Mouse (Mus musculus) neutrophil, adult 5-6 weeks (primary cell): ENCODE data around the gene Pira2. TPM values are rescaled to one million over a fixed set of nuclear protein-coding genes. Genes with fewer than 3 reads are reported as not detected.
"Not testable (repeated sequence)": the region's sequence is repeated elsewhere in the genome, so short reads cannot be mapped to it uniquely, and the experiment has no call there.

Experiments used
- ATAC-seq: fragments of 151-379, 151-347 bp; 2 replicates; pipeline ENCODE4 v1.8.0; 2017; ENCODE audit warnings: mild to moderate bottlenecking, moderate TSS enrichment; ENCODE audit not compliant: insufficient number of reproducible peaks, poor library complexity, low FRiP score, severe bottlenecking; ENCODE audit errors: extremely low read depth
- total RNA-seq: library from RNA; stranded (forward); fragments of 200-1000 nt; gene quantifications from 2 replicates; pipeline ENCODE4 v1.2.3, GENCODE M21; 2017

The Pira2 gene
- total RNA-seq = 85.7 and 94.4 TPM in 2 replicates

DNA sequence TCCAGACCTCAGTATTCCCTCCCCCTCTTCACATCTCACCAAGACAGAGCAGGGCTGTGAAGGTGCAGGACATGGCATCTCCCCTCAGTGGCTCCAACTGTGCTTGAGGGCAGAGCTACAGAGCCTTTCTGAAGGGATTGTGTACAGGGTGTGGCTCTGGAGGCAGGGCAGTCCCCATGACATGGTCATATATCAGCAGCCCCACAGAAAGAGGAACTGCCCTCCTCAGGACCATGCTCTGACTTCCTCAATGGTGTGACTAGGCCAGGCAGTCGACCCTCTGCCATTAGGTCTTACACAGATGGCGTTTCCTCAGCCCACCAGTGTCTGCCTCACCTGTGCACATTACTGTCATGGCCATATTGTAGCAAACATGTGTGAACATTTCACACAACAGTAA, at the start of gene Pira2:
TSS of gene Pira2 (minus strand) at position 101 of the 400 bp plus-strand sequence.
- peak; percentile 30; the same call in 1 of the 2 replicates for ATAC-seq

DNA sequence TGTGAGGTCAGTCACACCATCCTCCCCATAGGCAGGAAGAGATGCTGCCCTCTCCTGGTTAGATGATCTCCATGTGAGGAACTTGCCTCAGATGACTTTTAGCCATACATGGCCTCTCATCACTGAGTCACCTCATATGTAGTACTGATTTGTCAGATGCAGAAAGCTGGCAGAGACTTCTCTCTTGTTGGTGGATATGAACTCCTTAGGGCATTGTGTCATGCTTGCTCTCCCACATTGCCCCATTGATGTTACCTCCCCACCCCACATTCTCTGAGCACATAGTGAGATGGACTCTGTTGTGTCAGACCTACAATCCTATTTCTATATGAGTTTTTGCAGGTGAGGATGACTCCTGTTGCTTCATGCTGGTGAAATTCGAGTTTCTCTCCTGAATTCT, 30.2 kb upstream of the Pira2 start:
- 0 out of 2 replicates have a peak, but pooled peaks have one; percentile 44 for ATAC-seq

DNA sequence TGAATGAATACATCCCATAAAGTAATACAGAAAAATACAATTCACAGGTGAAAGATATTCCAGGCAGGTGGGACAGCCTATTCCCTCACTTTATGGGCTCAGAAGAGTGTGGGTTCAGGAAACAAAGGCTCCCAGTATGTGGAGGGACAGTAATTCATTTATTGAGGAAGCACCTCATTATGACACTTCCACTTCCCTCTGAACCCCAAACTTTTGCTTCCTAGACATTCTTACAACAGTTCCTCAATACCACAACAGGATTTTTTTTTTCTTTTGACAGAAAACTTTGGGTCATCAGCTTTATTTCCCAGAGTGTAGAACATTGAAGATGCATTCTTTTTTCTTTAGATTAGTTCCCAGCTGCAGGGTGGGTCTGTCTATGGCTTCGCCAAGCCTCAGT, 7.0 kb downstream of the Pira2 start:
- ATAC-seq = not testable (repeated sequence)

- ATAC-seq = peak; percentile 70
Observed at GRCm38 (mm10) chr7:3830633-3831032, 14.2 kb downstream of the Pira2 start.

- ATAC-seq = peak; percentile 66
Observed at GRCm38 (mm10) chr7:3825599-3825998, 19.3 kb downstream of the Pira2 start, which contains the start of gene Gm15448. TSS of gene Gm15448 (minus strand) at chr7:3825687.

DNA sequence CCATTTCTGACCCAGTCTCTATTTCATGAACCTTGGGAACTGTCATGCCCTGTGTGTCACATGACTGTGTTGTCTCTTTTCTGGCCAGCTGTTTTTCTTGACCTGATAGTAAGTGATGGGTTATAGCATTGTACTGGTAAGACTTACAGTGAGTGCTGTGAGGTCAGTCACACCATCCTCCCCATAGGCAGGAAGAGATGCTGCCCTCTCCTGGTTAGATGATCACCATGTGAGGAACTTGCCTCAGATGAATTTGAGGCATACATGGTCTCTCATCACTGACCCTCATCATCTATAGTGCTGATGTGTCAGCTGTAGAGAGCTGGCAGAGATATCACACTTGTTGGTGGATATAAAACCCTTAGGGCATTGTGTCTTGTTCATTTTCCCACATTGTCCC, 32.9 kb downstream of the Pira2 start:
- not testable (repeated sequence) for ATAC-seq

- not testable (repeated sequence) for ATAC-seq
Observed at GRCm38 (mm10) chr7:3802935-3803334, 41.9 kb downstream of the Pira2 start.

- ATAC-seq = peak; percentile 61
Observed at GRCm38 (mm10) chr7:3799940-3800339, 44.9 kb downstream of the Pira2 start.

DNA sequence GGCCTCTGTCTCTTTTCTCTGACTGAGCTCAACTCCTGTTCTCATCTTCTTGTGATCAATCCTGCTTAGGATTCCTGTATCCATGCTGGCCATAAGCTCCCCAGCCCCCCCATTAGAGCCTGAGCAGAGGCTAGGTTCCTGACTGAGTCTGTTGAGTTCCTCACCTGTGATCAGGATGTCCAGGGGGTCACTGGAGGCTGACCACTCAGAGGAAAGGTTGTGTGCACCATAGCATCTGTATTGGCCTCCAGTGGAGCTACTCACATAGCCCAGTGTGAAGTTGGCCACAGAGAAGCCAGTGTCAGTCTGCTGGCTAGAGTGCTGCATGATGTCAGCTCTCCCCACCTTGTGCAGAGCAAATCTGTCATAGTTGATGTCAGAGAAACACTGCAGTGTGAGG, 48.6 kb downstream of the Pira2 start:
- not testable (repeated sequence) for ATAC-seq

Other genes with a start within 250 kb of the Pira2 start
- gene Oscar, start 228.9 kb downstream of the Pira2 start, total RNA-seq = not detected in 2 replicates
- gene Ndufa3, start 227.7 kb downstream of the Pira2 start, total RNA-seq = 171 TPM in 2 replicates
- 28.5 and 53.9 TPM in 2 replicates for gene Tfpt, start 215.1 kb downstream of the Pira2 start, total RNA-seq
- 34.4 and 49.0 TPM in 2 replicates for gene Prpf31, start 215.1 kb downstream of the Pira2 start, total RNA-seq
- gene Cnot3, start 199.8 kb downstream of the Pira2 start, total RNA-seq = 55.9 TPM in 2 replicates
- 11.9 and 12.8 TPM in 2 replicates for gene Leng1, start 179.2 kb downstream of the Pira2 start, total RNA-seq
- 51.9 and 60.2 TPM in 2 replicates for gene Tmc4, start 167.5 kb downstream of the Pira2 start, total RNA-seq
- gene Tsen34, start 152.2 kb downstream of the Pira2 start, total RNA-seq = 26.4 and 26.5 TPM in 2 replicates
- 87.5 and 100 TPM in 2 replicates for gene Mboat7, start 151.5 kb downstream of the Pira2 start, total RNA-seq
- 1,508 and 1,604 TPM in 2 replicates for gene Rps9, start 141.1 kb downstream of the Pira2 start, total RNA-seq
- 406 and 418 TPM in 2 replicates for gene Pirb, start 124.7 kb downstream of the Pira2 start, total RNA-seq
- gene Gm15448, start 19.4 kb downstream of the Pira2 start, total RNA-seq = 36.3 and 41.7 TPM in 2 replicates
- 94.9 and 100 TPM in 2 replicates for gene Gm14548, start 53.1 kb upstream of the Pira2 start, total RNA-seq
- 145 and 154 TPM in 2 replicates for gene Lilra6, start 70.5 kb upstream of the Pira2 start, total RNA-seq
- gene Lair1, start 218.2 kb upstream of the Pira2 start, total RNA-seq = 22.3 and 23.0 TPM in 2 replicates